Mouse (Mus musculus): ENCODE results near the gene Cmtm2a.

Cmtm2a gene

GRCm38 (mm10) chr8:104268937-104269440 lies 24.0 kb downstream of the Cmtm2a start:
- peak; percentile 56 for DNase-seq

GRCm38 (mm10) chr8:104268368-104268767 lies 24.6 kb downstream of the Cmtm2a start:
- DNase-seq: peak; percentile 49

- DNase-seq: peak; percentile 84
Measured at GRCm38 (mm10) chr8:104264271-104264935, 28.6 kb downstream of the Cmtm2a start.

- DNase-seq: peak; percentile 3
Measured at GRCm38 (mm10) chr8:104261802-104262201, 31.2 kb downstream of the Cmtm2a start.

GRCm38 (mm10) chr8:104253016-104253415 lies 40.0 kb downstream of the Cmtm2a start:
- DNase-seq: no peak

GRCm38 (mm10) chr8:104251461-104251860 lies 41.5 kb downstream of the Cmtm2a start:
- DNase-seq: no peak

GRCm38 (mm10) chr8:104250439-104251367 lies 42.3 kb downstream of the Cmtm2a start, which contains the start of gene Cklf:
TSS of gene Cklf (plus strand) at chr8:104250861.
- DNase-seq: peak; percentile 98

GRCm38 (mm10) chr8:104249442-104249996 lies 43.5 kb downstream of the Cmtm2a start:
- DNase-seq: peak; percentile 77

- DNase-seq: peak; percentile 99
Measured at GRCm38 (mm10) chr8:104248276-104248675, 44.7 kb downstream of the Cmtm2a start, which contains the start of gene Tk2. TSS of gene Tk2 (minus strand) at chr8:104248558.

- no peak for DNase-seq
Measured at GRCm38 (mm10) chr8:104247908-104248275, 45.1 kb downstream of the Cmtm2a start.

- DNase-seq: peak; percentile 98
Measured at GRCm38 (mm10) chr8:104247054-104247907, 45.7 kb downstream of the Cmtm2a start.

GRCm38 (mm10) chr8:104246621-104247020 lies 46.4 kb downstream of the Cmtm2a start:
- no peak for DNase-seq

GRCm38 (mm10) chr8:104242038-104242644 lies 50.8 kb downstream of the Cmtm2a start:
- peak; percentile 84 for DNase-seq

GRCm38 (mm10) chr8:104239418-104239861 lies 53.5 kb downstream of the Cmtm2a start:
- peak; percentile 94 for DNase-seq

GRCm38 (mm10) chr8:104234573-104234972 lies 58.4 kb downstream of the Cmtm2a start:
- DNase-seq: no peak

GRCm38 (mm10) chr8:104232919-104233318 lies 60.1 kb downstream of the Cmtm2a start:
- DNase-seq: no peak

GRCm38 (mm10) chr8:104232039-104232438 lies 60.9 kb downstream of the Cmtm2a start:
- DNase-seq: no peak

All from heart, adult 11 months (tissue).